ENCODE assay signal across 8 mouse cellular contexts in genomic region chr3:108590786-108591529, GRCm38 (mm10). TPM values are rescaled to one million over a fixed set of nuclear protein-coding genes. Genes with fewer than 3 reads are reported as not detected.
A peak's percentile ranks its signal among the peaks of the same experiment; 100 is the strongest.
DNase-seq lines count a peak whose midpoint lies in the region; ATAC-seq lines count a peak whose summit lies in the region.

Gene Wdr47, plus strand, starts transcription at chr3:108591279.

- DNase-seq in adrenal gland, adult (ENCODE audit: inconsistent age in 2 of 2, low spot score in 1 of 2) = peak; percentile 98
- peak; percentile 97 for DNase-seq in embryo, embryonic 10.5 days (ENCODE audit: low spot score)
- DNase-seq in gastrocnemius, postnatal 14 days = peak; percentile 96
- peak; percentile 92 to 98 for DNase-seq in left cerebral cortex, postnatal 10 days (ENCODE audit: extremely low spot score in 1 of 2, low spot score in 2 of 2)
- DNase-seq in right cerebral cortex, postnatal 25 days = peak; percentile 97
- DNase-seq in urinary bladder, postnatal 4 days (ENCODE audit: low spot score in 2 of 2) = peak; percentile 93 to 94

- ATAC-seq in inflammation-experienced regulatory T-cells, adult 6 months = peak; percentile 97
- ATAC-seq in megakaryocyte-erythroid progenitor cell, adult 5-6 weeks (replicated peaks; ENCODE audit: low FRiP score, low TSS enrichment, poor library complexity, severe bottlenecking) = peak; percentile 99

- intact Hi-C loops in gastrocnemius, postnatal 14 days (cut with DNase I; ENCODE audit: low total_unique reads) = no loop called here
- intact Hi-C loops in left cerebral cortex, postnatal 10 days (cut with DNase I) = no loop called here

RNA-seq across cellular contexts. Expression of gene Wdr47, which starts in this region (rescaled TPM):
- total RNA-seq in gastrocnemius, postnatal 14 days (2021) = 1 to 10 TPM; 3.3 to 5.8 TPM
- polyA plus RNA-seq in inflammation-experienced regulatory T-cells, adult 6 months (2017; shearing (Covaris generic)) = 1 to 10 TPM; 5.2 to 8.4 (median 8.2) TPM
- total RNA-seq in left cerebral cortex, postnatal 10 days (2021) = 100 to 1,000 TPM; 150 to 164 TPM
- 3.9 and 7.8 TPM in 2 replicates for total RNA-seq in megakaryocyte-erythroid progenitor cell, adult 5-6 weeks (2014; fragmentation: Nextera tagmentation)
- total RNA-seq in megakaryocyte-erythroid progenitor cell, adult 5-6 weeks (2017) = 5.4 and 19.6 TPM in 2 replicates

Comparison
In these comparisons a context has a peak if more than half of its experiments do, and no peak if none do; other contexts are left out.
1. Peak in every context shown above with its lines: DNase-seq and ATAC-seq.
2. RNA of gene Wdr47 (total RNA-seq): 150 to 164 TPM in left cerebral cortex, postnatal 10 days; 3.9 to 19.6 TPM in megakaryocyte-erythroid progenitor cell, adult 5-6 weeks and 3.3 to 5.8 TPM in gastrocnemius, postnatal 14 days; every median in the first group is over 4 times any median in the second.